Mouse (Mus musculus) effector memory CD4-positive, alpha-beta T cell, adult 5 months (primary cell): Measurements from ENCODE around the gene Hdhd3. TPM values are rescaled to one million over a fixed set of nuclear protein-coding genes. Genes with fewer than 3 reads are reported as not detected.

Experiments used
- polyA plus RNA-seq: library from polyadenylated mRNA; unstranded; fragments of 100-300 nt; shearing (Covaris generic); gene quantifications from one replicate; pipeline ENCODE4 v1.2.1, GENCODE M21; 2017

The Hdhd3 gene
- 0.62 TPM for polyA plus RNA-seq

DNA sequence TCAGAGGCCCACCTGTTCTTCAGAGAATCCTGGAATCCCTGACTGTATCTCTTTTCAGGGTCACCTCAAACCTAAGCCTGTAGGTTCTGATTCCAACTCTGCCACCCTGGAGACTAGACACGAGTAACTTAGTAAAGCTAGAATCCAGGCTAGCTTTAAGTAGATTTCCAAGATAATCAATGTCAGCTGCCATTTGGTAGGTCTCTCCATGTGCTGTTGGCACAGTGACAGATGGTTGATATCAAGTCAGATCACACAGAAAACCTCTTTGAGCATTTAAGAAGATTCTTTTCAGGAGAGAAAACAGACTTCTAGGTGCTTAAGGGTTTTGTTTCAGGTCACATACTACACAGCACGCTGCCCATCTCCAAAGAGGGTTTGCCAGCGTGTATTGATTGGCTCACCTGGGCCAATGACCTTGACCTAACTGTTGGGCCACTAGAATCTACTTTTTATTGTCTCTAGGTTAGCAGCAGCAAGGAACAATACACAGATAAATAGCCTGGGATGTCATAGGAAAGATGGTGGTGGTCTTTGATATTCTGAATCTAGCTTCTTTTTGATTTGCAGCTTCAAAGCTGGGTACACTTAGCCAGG lies at the start of gene Hdhd3:
TSS of gene Hdhd3 (minus strand) at position 94 of the 597 bp plus-strand sequence.

DNA sequence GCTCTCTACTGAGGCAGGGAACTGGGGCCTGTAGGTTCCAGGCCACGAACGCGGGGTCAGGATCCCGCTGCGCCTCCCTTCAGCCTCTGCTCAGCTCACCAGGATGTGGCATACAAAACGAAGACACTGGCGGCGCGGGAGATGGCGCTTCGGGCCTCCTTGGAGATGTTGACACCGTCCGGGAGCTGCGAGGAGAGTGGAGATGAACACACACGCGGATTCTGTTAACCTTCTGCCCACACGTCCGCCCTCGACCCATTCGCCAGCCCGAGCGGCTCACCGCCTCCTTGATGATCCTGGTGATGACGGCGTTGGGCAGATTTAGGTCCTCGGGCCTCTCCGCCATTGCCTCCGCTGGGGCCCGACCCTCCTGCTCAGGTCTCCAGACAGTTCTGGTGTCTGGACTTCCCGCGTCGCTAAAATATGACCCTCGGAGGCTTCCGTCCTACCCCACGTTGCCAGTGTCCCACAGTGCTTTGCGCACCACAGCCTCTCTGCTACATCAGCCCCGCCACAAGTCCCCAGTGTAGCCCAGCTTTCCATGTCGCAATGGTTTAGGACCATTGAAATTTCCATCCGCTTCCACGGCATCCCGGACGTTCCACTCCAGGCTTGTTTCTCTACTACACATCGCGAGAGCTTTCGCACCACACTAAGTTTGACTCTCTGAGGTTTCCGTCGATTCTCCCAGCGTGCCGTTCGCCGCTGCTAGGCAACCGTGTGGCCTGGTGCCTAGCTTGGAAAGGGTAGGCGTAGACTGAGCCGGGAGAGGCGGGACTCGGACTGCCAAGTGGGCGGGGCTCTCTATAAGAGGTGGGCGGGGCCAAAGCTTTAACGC lies 21.6 kb upstream of the Hdhd3 start, which contains the start of the genes Pole3 and 4933430I17Rik:
TSS of gene Pole3 (minus strand) at position 418 of the 838 bp plus-strand sequence.
TSS of gene 4933430I17Rik (plus strand) at position 719 of the 838 bp plus-strand sequence.

DNA sequence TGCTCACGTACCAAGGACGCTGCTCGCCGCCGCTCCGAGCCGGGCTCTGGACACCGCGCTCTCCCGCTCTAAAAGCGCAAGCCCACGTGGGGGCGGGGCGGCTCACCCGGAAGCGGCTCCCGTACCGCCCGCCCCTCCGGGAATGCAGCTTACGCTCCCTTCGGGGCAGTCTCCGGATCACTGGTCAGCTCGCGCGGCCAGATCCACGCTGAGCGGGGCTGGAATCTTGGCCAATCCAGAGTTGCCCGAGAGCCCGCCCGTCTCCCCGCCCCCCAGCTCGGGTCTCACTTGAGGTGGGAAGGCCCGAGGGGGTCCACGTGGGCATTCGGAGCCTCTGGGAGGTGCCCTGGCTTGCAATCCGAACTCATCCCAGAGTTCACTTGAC lies 16.6 kb upstream of the Hdhd3 start, which contains the start of gene Alad:
TSS of gene Alad (minus strand) at position 70 of the 385 bp plus-strand sequence.

DNA sequence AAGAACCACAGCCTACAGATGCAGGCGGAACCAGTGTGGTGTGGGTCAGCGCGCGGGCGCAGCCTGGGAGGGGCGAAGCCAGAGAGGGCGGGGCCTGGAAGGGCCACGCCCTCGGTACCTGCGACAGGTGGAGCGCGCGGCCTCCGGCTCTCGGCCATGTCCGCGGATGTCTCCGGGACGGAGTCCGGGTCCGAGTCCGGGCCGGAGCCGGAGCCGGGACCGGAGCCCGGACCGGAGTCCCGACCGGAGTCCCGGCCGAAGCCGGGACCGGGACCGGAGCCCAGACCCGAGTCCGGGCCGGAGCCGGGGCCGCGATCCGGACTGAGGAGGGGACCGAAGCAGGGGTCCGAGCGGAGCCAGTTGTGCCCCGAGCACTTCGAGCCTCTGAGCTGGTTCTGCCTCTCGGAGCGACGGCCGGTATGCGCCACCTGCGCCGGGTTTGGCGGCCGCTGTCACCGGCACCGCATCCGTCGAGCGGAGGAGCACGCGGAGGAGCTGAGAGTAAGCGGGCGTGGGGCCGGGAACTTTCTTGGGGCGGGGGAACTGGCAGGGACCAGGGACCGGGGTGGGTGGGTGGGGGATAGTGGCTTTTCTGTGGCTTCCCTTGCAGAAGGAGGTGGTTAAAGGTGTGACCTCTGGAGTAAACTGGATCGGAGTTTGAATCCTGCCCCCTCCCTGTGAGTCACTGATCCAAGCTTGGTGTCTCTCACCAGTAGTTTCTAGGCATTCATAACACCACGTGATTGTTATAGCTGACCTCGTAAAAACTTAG lies 23.1 kb downstream of the Hdhd3 start, which contains the start of gene Bspry:
TSS of gene Bspry (plus strand) at position 117 of the 772 bp plus-strand sequence.

DNA sequence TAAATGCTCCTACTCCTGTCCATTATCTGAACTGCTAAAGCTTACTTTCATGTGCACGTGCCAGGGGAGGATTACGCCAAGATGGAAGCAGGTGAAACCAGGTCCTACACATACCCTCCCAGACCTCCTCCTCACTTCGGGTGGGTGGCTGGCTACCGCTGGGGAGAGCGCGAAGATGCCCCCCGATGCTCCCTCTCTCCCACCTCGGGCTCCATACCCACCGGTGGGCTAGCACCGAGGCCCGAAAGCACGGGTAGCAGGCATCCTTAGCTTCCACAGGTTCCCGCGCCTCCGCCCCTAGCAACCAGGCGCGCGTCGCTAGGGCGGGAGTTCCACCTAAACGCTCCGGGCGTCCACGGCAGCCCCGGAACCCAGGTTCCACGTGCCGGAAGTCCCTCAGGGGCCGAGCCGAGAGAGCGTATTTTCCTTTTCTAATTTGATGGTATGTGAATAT lies 32.6 kb downstream of the Hdhd3 start, which contains the start of gene Wdr31:
TSS of gene Wdr31 (minus strand) at position 299 of the 454 bp plus-strand sequence.

Other genes with a start within 250 kb of the Hdhd3 start
- 7.5 TPM for gene Slc31a2, start 240.9 kb downstream of the Hdhd3 start, polyA plus RNA-seq
- 46.1 TPM for gene Fkbp15, start 142.9 kb downstream of the Hdhd3 start, polyA plus RNA-seq
- 15.6 TPM for gene Slc31a1, start 142.7 kb downstream of the Hdhd3 start, polyA plus RNA-seq
- gene Cdc26, start 94.8 kb downstream of the Hdhd3 start, polyA plus RNA-seq, result 52.7 TPM
- gene Prpf4, start 94.7 kb downstream of the Hdhd3 start, polyA plus RNA-seq, result 24.6 TPM
- not detected for gene Rnf183, start 68.2 kb downstream of the Hdhd3 start, polyA plus RNA-seq
- gene Wdr31, start 32.6 kb downstream of the Hdhd3 start, polyA plus RNA-seq, result 1.2 TPM
- gene Bspry, start 23.4 kb downstream of the Hdhd3 start, polyA plus RNA-seq, result 15.7 TPM
- 25.7 TPM for gene Alad, start 16.5 kb upstream of the Hdhd3 start, polyA plus RNA-seq
- gene Pole3, start 21.6 kb upstream of the Hdhd3 start, polyA plus RNA-seq, result 14.8 TPM
- gene 4933430I17Rik, start 21.9 kb upstream of the Hdhd3 start, polyA plus RNA-seq, result not detected
- gene Rgs3, start 56.4 kb upstream of the Hdhd3 start, polyA plus RNA-seq, result 69.2 TPM